Mouse (Mus musculus) gonadal fat pad, adult 2 months (tissue): Measurements from ENCODE around the gene Sult4a1. TPM values are rescaled to one million over a fixed set of nuclear protein-coding genes. Genes with fewer than 3 reads are reported as not detected.
"Not testable (repeated sequence)": the region's sequence is repeated elsewhere in the genome, so short reads cannot be mapped to it uniquely, and the experiment has no call there.

Source experiments
- DNase-seq: peaks from one replicate; pipeline ENCODE4 v3.0.0-alpha.2; 2012; ENCODE audit warnings: low read depth
- polyA plus RNA-seq: library from polyadenylated mRNA; depleted of rRNA; stranded (reverse); fragments of >200 nt; gene quantifications from 2 replicates; pipeline ENCODE4 v1.2.3, GENCODE M21; 2012; rRNA removed

Gene Sult4a1
- 0.07 and 0.19 TPM in 2 replicates for polyA plus RNA-seq

- DNase-seq: no peak
Measured at GRCm38 (mm10) chr15:84105105-84105923, at the start of gene Sult4a1. Sult4a1 (minus strand) TSS chr15:84105754.

- DNase-seq: no peak
Measured at GRCm38 (mm10) chr15:84140929-84141328, 35.4 kb upstream of the Sult4a1 start.

DNA sequence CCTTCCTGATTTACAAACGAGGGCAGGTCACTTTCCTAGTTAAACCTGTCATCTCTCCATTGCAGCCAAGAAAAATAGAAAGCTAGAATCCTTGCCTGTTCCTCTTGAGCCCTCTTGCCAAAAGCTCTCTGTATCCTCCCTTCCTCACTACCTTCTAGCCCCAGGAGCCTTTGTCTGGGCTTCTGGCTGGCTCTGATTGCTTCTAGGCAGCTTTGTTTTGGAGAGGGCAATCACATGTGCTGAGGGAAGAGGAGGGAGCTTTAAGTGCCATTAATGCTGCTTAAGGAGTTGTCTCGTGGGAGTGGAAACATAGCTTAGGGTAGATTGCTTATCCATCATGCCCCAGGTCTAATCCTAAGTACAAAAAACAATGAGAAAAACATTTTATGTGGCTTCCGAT is 34.6 kb upstream of the Sult4a1 start:
- no peak for DNase-seq

DNA sequence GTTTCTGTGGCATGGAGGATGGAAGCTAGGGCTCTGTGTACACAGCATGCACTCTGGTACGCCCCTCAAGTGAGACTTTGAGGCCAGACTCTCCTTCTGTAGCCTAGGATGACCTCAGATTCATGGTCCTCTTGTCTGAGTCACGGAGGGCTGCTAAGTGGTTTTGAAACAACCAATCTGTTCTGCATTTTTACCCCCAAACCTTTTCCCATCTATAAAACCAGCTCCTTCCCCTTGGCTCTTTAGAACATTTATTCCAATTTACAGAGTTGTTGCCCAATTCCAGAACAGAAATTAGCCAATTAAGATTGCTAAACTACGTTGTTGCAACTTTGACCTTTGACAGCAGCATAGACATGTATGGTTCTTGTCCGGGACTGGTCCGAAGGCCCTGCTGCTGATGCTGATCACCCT is 34.0 kb upstream of the Sult4a1 start:
- DNase-seq: no peak

GRCm38 (mm10) chr15:84136473-84137415 is 31.2 kb upstream of the Sult4a1 start:
- DNase-seq: no peak

DNA sequence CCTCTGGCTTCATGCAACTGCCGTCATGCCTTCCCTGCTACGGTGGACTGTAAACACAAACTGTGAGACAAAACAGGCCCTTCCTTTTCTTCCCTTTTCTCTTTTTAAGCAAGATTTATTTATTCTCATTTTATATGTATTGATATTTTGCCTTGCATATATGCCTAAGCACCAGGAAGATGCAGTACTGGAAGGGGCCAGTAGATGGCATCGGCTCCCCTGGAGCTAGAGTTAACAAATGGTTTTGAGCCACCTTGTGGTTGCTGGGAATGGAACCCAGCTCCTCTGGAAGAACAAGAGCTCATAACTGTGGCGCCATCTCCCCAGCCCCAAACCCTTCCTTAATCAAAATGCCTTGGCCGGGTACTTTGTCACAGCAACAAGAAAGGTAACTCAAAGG is 29.9 kb upstream of the Sult4a1 start:
- DNase-seq: no peak

DNA sequence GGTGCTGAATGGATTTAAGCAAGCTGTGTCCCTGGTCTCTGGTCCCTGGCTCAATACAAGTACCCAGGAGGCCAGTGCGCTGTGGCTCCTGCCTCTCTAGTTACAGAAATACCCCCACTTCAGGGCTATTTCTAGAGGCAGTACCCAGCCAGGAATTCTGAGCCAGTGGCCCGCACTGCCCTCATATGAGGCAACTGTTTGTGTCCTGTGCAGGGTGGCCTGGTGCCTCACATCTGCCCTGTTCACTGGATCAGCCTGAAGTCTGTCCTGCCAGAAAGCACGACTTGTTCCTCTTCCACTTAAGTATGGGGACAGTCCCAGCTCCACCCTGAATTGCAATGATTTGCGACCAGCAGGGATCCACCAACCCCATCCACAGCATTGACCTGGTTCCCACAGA is 27.9 kb upstream of the Sult4a1 start:
- no peak for DNase-seq

- DNase-seq: no peak
Measured at GRCm38 (mm10) chr15:84131971-84132370, 26.4 kb upstream of the Sult4a1 start.

DNA sequence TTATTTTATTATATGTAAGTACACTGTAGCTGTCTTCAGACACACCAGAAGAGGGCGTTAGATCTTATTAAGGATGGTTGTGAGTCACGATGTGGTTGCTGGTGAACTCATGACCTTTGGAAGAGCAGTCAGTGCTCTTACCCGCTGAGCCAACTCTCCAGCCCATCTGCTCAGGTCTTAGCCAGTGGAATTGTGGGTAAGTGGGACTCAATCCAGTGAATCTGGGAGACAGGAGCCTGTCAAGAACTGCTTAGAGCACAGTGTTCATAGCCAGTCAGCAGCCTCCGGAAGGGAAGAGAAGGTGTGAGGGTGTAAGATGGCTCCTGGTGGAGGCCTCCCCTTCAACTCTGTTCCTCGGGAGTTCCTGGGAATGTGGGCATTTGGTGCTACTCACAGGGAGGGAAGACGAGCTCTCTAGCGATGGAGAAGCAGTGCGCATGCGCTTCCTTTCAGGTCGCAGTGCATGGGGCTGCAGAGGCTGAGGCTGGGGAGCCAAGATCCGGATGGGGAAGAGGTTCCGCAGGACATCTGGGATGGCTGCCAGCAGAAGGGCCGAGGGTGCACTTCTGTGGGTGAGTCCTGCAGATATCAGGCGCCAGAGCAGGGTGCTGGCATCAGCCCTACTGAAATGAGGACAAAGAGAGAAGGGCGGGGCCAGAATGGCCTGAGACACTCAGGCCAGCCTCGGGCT is 25.7 kb upstream of the Sult4a1 start:
- DNase-seq: no peak

DNA sequence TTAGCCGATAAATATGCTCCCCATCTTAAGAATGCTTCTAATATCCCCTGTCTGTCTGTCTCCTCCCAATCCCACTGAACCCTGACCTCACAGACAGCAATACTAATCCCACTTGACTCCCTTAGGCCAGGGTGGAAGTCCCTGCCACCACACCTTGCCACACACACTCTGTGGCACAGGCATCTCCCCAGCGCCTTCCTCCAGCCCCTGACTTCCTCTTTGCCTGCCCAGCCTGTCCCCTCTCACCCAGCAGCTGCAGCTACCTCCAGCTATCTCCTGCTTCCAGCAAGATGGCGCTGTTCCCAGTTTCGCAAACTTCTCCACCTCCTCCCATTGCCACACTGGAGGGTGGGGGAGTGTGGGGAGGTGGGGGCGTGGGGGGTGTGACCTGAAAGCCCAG is 21.3 kb upstream of the Sult4a1 start:
- no peak for DNase-seq

GRCm38 (mm10) chr15:84126447-84126846 is 20.9 kb upstream of the Sult4a1 start:
- DNase-seq: no peak

DNA sequence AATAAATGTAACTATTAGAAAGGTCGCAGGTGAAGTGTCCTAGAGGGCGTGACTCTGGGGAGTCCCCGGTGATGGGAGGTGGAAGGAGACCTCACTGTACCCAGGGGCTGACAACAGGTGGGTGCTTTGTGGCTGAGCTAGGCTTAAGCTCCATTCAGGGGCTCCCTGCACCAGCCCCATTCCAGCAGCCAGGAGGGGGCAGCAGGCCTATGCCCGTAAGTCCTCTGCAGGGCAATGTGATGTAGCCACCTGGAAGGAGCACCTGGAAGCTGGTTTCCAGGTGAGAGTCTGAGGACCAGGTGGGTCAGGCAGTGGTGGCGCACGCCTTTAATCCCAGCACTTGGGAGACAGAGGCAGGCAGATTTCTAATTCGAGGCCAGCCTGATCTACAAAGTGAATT is 18.5 kb upstream of the Sult4a1 start:
- no peak for DNase-seq

DNA sequence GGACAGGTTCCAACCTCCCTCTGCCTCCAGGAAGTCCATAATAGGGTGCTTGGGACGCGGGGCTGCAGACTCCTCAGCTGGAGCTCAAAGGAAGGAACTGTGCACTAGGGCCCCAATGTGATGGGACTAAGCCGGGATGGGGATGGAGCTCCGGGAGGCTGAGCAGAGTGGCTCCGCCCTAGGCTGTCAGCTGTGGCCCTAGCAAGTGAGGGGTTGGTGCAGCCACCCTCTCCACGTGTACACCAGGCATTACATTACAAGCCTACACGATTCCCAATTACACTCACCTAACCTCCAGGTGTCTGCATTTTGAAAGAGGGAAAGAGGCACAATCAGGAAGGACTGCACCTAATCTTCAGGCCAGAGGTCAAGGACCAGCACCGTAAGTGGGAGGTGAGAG is 17.5 kb upstream of the Sult4a1 start, which contains the start of gene Pnpla5:
Pnpla5 (minus strand) TSS at position 101 of the 400 bp plus-strand sequence.
- DNase-seq: no peak

DNA sequence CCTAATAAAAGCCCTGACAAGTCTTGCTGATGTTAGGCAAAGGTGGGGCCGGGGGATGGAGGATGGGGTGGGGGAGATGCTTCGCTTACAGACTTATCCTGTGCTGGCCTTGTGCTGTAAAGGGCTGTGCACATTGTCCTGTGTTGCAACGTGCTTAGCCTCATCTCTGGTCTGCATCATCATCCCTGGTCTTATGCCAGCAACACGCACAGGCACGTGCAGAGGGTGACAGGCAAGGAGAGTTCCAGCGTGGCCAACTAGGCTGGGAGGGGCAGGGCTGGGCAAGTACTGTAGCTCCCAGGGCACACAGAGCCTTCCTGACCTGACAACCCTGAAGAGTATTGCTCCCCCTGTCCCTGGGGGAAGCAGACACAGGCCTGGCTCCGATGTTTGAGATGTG is 15.5 kb upstream of the Sult4a1 start:
- no peak for DNase-seq

- no peak for DNase-seq
Measured at GRCm38 (mm10) chr15:84120612-84121011, 15.1 kb upstream of the Sult4a1 start.

GRCm38 (mm10) chr15:84116466-84116865 is 10.9 kb upstream of the Sult4a1 start:
- no peak for DNase-seq

- no peak for DNase-seq
Measured at GRCm38 (mm10) chr15:84115727-84116126, 10.2 kb upstream of the Sult4a1 start.

DNA sequence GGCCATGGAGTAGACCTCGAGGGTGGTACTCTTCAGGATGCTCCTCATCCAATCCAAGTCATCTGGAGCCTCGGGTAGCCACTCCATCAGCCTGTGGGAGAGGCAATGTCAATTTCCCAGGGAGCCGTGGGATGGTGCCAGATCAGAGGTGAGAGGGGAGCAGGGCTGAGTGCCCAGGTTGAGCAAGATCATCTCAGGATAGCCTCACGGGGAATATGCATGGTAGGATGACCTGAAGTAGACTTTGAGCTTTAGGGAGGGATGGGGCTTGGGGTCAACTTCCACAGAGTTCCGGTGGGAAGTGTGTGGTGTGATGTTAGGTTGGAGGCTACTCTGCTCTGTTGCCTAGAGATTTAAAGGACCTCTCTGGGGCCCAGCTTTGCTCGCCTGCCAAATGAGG is 8.3 kb upstream of the Sult4a1 start:
- DNase-seq: no peak

- no peak for DNase-seq
Measured at GRCm38 (mm10) chr15:84108899-84109298, 3.3 kb upstream of the Sult4a1 start.

- DNase-seq: no peak
Measured at GRCm38 (mm10) chr15:84105924-84106500, 458 bp upstream of the Sult4a1 start.

GRCm38 (mm10) chr15:84104626-84105025 is 928 bp downstream of the Sult4a1 start:
- no peak for DNase-seq

DNA sequence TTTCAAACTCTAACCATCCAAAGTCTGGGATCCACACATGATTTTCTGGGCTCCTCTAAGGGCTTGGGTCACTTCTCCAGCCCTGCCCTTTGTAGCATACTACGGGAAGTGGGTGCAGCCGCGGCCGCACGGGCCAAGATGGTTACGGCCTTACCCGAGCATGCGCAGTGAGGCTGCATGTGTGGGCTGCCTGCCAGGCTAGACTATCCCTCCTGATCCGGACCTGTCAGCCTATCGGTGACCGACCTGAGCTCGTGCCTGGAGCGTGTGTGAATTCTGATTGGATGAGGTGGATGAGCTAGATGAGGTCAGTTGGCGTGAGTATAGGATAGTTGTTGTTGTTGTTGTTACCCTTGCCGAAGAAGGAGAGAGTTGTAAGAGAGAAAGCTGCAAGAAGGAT is 8.0 kb downstream of the Sult4a1 start:
- DNase-seq: not testable (repeated sequence)
